Mouse (Mus musculus) heart, embryonic 11.5 days (tissue): ENCODE measurements around the gene Cyp4f17. TPM values are rescaled to one million over a fixed set of nuclear protein-coding genes. Genes with fewer than 3 reads are reported as not detected.

Experiments
- ATAC-seq: fragments of 200-750 bp; cut with Nextera tagmentation; replicated peaks from 2 replicates; pipeline ENCODE4 v1.8.0; 2017; ENCODE audit warnings: moderate library complexity; ENCODE audit not compliant: insufficient number of reproducible peaks, low FRiP score, low TSS enrichment
- H3K27ac ChIP-seq: fragments of 300-500 bp; sonication (generic); 2 replicates; pipeline ENCODE4 v1.5.1; 2014; ENCODE audit warnings: mild to moderate bottlenecking, low read depth, low read length
- H3K27me3 ChIP-seq: fragments of 300-500 bp; sonication (generic); 2 replicates; pipeline ENCODE4 v1.6.1; 2014; ENCODE audit warnings: mild to moderate bottlenecking, low read length, mixed read lengths; ENCODE audit not compliant: control insufficient read depth, insufficient read depth
- H3K36me3 ChIP-seq: fragments of 300-500 bp; sonication (generic); 2 replicates; pipeline ENCODE4 v1.6.1; 2014; ENCODE audit warnings: mild to moderate bottlenecking, low read length, moderate library complexity, mixed read lengths; ENCODE audit not compliant: control insufficient read depth, insufficient read depth
- H3K4me1 ChIP-seq: fragments of 300-500 bp; sonication (generic); 2 replicates; pipeline ENCODE4 v1.6.1; 2014; ENCODE audit warnings: low read length; ENCODE audit not compliant: control insufficient read depth, insufficient read depth
- H3K4me2 ChIP-seq: fragments of 300-500 bp; sonication (generic); 2 replicates; pipeline ENCODE4 v1.6.1; 2014; ENCODE audit warnings: mild to moderate bottlenecking, moderate library complexity
- H3K4me3 ChIP-seq: fragments of 300-500 bp; sonication (generic); 2 replicates; pipeline ENCODE4 v1.5.1; 2014; ENCODE audit warnings: low read depth, low read length
- H3K9ac ChIP-seq: fragments of 300-500 bp; sonication (generic); 2 replicates; pipeline ENCODE4 v1.6.1; 2014; ENCODE audit warnings: mild to moderate bottlenecking, low read depth, low read length, moderate library complexity
- H3K9me3 ChIP-seq: fragments of 300-500 bp; sonication (generic); replicated peaks from 2 replicates; pipeline ENCODE4 v1.6.1; 2016; ENCODE audit warnings: low read length; ENCODE audit not compliant: control insufficient read depth
- WGBS: fragments of 180-500 bp; shearing (Covaris S2); extraction: QIAGEN DNeasy Blood & Tissue Kit; methylation state at CpG from one replicate; pipeline ENCODE4 v1.1.7; 2014; ENCODE audit not compliant: insufficient replicate concordance; 5-methylcytosine and 5-hydroxymethylcytosine counted together
- polyA plus RNA-seq: library from polyadenylated mRNA; unstranded; fragments of >200 nt; fragmentation: Nextera tagmentation; extraction: Ambion mirVana; gene quantifications from 2 replicates; pipeline ENCODE4 v1.2.1, GENCODE M21; 2014

The Cyp4f17 gene
- polyA plus RNA-seq: 4.6 and 5.1 TPM in 2 replicates

DNA sequence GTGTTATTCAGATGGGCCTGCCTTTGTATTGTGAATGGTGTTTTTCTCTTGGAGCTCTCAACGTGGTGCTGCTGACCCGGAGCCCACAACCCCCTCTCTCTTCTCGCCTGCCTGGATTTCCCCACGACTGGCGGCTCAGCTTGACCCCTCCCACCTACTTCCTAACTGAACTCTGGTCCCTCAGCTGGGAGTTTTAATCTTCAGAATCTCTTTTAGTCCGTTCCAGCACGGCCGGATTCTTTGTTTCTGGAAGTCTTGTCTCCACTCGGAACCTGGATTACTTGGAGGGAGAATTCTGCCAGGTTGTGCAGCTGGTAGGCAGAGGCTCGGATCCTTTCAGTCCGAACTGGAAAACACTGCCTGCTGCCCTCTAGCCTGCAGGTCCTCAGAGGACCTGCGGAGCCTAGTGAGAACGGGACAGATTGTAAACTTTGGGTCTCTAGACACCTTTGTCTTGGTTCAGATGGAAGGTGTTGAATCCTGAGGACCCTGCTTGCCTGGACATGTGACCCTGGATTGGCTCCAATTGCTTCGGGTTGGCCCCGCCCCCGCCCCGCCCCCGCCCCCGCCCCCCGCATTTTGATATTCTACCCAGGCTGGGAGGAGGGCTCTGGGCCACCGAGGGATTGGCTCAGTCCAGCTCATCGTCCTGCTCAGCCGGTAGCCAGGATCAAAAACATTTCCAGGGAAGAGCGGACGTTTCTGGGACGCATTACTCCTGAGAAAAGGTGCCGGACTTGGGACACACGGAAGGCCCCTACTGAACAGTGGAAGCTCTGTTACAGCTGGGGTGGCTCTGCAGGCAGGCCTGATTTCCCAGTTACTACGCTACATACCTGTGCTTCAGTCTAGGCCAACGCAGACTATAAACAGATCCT is at the start of gene Cyp4f17:
Gene Cyp4f17, plus strand, starts transcription at position 200 of the 878 bp plus-strand sequence.
- peak; percentile 85 for ATAC-seq
- Histone ChIP-seq H3K9me3 (no peaks in the 10 kb centered on the region), H3K27me3 (no peaks in the 10 kb centered on the region), H3K9ac (peak within 1 kb of the TSS; percentile 67), H3K4me2 (peak within 1 kb of the TSS; percentile 74), H3K4me3 (peak within 1 kb of the TSS; percentile 51), H3K36me3 (no peaks in the 10 kb centered on the region), H3K4me1 (peaks cover 9% of the 10 kb centered on the region), H3K27ac (peak within 1 kb of the TSS; percentile 72)
- 1% methylated on average over 30 of the region's 30 CpGs for WGBS

DNA sequence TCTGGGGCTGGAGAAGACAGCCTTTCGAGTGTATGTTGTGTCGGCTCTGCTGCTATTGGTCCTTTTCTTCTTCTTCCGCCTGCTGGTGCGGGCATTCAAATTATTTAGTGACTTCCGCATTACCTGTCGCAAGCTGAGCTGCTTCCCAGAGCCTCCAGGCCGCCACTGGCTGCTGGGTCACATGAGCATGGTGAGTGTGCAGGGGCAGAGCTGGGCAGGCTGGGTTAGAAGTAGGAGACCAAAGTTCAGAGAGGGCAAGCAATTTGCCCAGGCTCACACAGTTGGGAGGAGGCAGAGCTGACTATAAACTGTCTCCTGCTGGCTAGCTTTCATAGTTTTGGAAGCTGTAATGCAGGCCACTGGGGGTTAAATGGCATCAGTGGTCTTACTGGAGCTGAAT is 37.4 kb upstream of the Cyp4f17 start:
- Histone ChIP-seq H3K4me3 (no peak overlapping the region), H3K4me2 (no peak overlapping the region), H3K4me1 (no peaks in the 10 kb centered on the region), H3K36me3 (no peaks in the 10 kb centered on the region), H3K9me3 (no peaks in the 10 kb centered on the region), H3K9ac (no peak overlapping the region), H3K27ac (no peak overlapping the region), H3K27me3 (no peaks in the 10 kb centered on the region)
- ATAC-seq: no peak
- 45% methylated on average over 7 of the region's 7 CpGs for WGBS

- Histone ChIP-seq H3K36me3 (no peaks in the 10 kb centered on the region), H3K9ac (no peak overlapping the region), H3K4me1 (no peaks in the 10 kb centered on the region), H3K27me3 (no peaks in the 10 kb centered on the region), H3K4me3 (no peak overlapping the region), H3K27ac (no peak overlapping the region), H3K9me3 (no peaks in the 10 kb centered on the region), H3K4me2 (no peak overlapping the region)
- ATAC-seq: no peak
- 71% methylated on average over 4 of the region's 4 CpGs for WGBS
Measured at GRCm38 (mm10) chr17:32470795-32471194, 35.1 kb upstream of the Cyp4f17 start.

GRCm38 (mm10) chr17:32472176-32472575 is 33.7 kb upstream of the Cyp4f17 start:
- no peak overlapping the region for H3K27ac ChIP-seq
- no peaks in the 10 kb centered on the region for H3K27me3 ChIP-seq
- no peaks in the 10 kb centered on the region for H3K4me1 ChIP-seq
- no peak overlapping the region for H3K4me2 ChIP-seq
- no peak overlapping the region for H3K9ac ChIP-seq
- no peak overlapping the region for H3K4me3 ChIP-seq
- H3K9me3 ChIP-seq: no peaks in the 10 kb centered on the region
- no peaks in the 10 kb centered on the region for H3K36me3 ChIP-seq
- ATAC-seq: no peak
- WGBS: 49% methylated on average over 7 of the region's 7 CpGs

DNA sequence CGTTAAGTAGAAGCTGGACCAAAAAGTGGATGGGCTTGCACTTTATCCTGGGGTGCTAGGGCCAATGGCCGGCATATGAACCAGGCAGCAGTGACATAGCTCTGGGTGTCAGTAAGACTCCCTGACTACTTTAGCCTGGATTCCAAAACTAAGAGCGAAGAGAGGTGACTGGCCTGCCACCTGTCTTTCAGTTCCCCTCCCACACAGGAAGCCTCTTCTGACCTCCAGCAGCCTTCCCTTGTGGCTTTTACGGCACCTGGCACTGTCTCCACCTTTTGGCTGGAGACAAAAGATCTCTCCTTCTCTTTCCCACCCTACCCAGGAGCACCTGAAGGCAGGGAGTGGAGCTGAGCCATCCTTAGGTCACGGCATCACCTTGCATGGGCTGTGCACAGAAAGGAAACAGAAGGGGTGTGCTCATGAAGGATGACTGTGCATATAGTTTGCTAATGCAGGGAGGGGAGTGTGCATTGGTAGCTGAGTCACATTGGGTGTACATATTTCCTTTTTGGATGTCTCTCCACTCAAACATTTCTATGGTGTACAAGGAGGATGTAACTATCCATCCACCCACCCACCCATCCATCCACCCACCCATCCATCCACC is 30.8 kb upstream of the Cyp4f17 start:
- Histone ChIP-seq H3K9ac (no peak overlapping the region), H3K9me3 (no peaks in the 10 kb centered on the region), H3K27me3 (peaks cover 4% of the 10 kb centered on the region; the same call in 1 of the 2 replicates), H3K4me1 (no peaks in the 10 kb centered on the region), H3K27ac (no peak overlapping the region), H3K4me3 (no peak overlapping the region), H3K36me3 (no peaks in the 10 kb centered on the region), H3K4me2 (no peak overlapping the region)
- WGBS: 74% methylated on average over 5 of the region's 5 CpGs
- no peak for ATAC-seq

DNA sequence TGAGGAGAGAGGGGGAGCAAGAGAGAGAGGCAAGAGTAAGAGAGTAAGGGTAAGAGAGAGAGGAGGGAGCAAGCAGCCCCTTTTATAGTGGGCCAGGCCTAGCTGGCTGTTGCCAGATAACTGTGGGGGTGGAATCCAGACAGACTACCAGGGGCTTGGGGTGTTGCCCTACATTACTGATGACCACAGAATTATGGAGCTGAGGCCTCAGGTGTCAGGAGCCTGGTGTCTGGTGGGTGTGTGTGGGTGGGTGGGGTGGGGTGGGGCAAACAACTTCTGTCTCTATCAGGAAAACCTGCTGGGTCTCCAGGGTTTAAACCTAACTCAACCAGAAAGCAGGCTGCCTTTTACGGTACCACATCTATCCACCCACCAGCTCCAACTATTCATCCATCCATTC is 28.6 kb upstream of the Cyp4f17 start:
- WGBS: 93% methylated on average over 1 of the region's 1 CpGs
- Histone ChIP-seq H3K27me3 (peaks cover 18% of the 10 kb centered on the region), H3K27ac (no peak overlapping the region), H3K9me3 (no peaks in the 10 kb centered on the region), H3K36me3 (no peaks in the 10 kb centered on the region), H3K9ac (no peak overlapping the region), H3K4me1 (no peaks in the 10 kb centered on the region), H3K4me3 (no peak overlapping the region), H3K4me2 (no peak overlapping the region)
- no peak for ATAC-seq

- Histone ChIP-seq H3K4me2 (no peak overlapping the region), H3K9ac (no peak overlapping the region), H3K4me3 (no peak overlapping the region), H3K36me3 (no peaks in the 10 kb centered on the region), H3K27me3 (peaks cover 29% of the 10 kb centered on the region), H3K4me1 (no peaks in the 10 kb centered on the region), H3K27ac (no peak overlapping the region), H3K9me3 (no peaks in the 10 kb centered on the region)
- 57% methylated on average over 2 of the region's 2 CpGs for WGBS
- ATAC-seq: no peak
Measured at GRCm38 (mm10) chr17:32478727-32479126, 27.1 kb upstream of the Cyp4f17 start.

DNA sequence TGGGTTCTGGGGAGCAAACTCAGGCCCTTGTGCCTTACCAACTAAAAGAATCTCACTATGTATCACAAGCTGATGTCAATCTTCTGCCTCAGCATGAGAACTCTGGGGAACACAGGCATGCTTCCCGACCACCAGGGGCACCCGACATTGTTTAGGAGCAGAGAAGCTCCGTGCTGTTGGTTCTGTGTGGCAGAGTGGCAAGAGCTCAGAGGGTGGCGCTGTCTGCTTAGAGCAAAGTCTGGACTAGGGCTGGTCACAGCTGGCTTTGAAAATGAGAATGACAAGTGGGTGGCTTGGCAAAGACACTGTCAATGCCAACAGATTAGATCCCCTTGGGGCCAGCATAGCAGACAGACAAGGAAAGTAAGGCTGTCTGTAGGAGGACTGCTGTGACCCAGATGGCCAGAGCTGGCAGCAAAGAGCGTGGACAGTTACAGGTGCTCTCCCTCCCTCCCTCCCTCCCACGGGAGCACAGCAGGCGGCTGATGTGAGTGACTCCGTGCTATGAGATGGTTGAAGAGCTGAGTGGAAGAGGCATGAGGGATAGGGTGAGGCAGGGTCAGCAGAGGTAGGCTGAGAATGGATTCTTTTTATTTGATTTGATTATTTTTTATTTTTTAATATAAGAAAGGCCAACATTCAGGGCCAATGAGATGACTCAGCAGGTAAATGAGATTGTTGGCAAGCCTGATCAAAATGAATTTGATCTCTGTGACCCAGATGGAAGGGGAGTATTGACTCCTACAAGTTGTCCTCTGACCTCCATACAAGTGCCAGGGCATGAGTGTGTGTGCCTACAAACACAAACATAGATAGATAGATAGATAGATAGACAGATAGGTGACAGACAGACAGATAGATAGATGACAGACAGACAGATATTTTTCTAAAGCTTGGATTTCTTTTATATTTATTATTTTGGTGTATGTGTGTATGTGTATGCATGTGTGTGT is 26.0 kb upstream of the Cyp4f17 start:
- no peak for ATAC-seq
- WGBS: 15% methylated on average over 8 of the region's 8 CpGs
- Histone ChIP-seq H3K27me3 (peaks cover 35% of the 10 kb centered on the region), H3K4me1 (no peaks in the 10 kb centered on the region), H3K36me3 (no peaks in the 10 kb centered on the region), H3K27ac (no peak overlapping the region), H3K9ac (no peak overlapping the region), H3K9me3 (no peaks in the 10 kb centered on the region), H3K4me2 (no peak overlapping the region), H3K4me3 (no peak overlapping the region)
